Mouse (Mus musculus): ENCODE data around the gene Cers2. TPM values are rescaled to one million over a fixed set of nuclear protein-coding genes. Genes with fewer than 3 reads are reported as not detected.

Cers2 gene
- polyA plus RNA-seq, 1 experiment from 2014 or later, result 111 TPM

DNA sequence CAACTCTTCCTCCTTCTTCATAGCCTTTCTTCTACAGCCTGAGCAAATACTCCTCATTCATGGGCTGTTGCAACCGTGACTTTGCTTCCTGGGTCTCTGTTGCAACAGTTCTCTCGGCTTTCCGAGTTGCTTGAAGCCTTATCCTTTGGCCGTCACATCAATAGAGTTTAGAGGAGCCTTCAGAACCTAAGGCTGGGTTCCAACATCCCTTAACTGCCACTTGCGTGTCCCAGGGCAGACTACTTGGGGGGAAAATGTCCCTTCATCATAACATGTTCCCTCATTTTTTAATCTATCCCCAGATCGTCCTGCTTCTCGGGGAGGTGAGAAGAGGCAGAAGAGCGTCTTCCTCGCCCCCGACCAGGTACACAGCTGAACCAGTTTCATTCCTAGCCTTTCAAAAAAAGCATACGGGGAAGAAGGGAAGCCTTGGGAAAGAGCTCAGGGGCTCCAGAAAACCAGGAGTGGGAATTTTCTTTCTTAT is 32.2 kb upstream of the Cers2 start:
- H3K9me3 ChIP-seq, result no peaks in the 10 kb centered on the region
- H3K9ac ChIP-seq, result peak overlapping the region; percentile 76
- no peaks in the 10 kb centered on the region for H3K27me3 ChIP-seq
- peak overlapping the region; percentile 74 for H3K4me2 ChIP-seq
- peaks cover 19% of the 10 kb centered on the region for H3K4me1 ChIP-seq
- H3K27ac ChIP-seq, result peak overlapping the region; percentile 95
- no peak for ATAC-seq (ENCODE audit: low FRiP score)
- peaks cover 2% of the 10 kb centered on the region for H3K36me3 ChIP-seq (replicated peaks)
- H3K4me3 ChIP-seq (replicated peaks), result peak overlapping the region; percentile 70
- 1% methylated on average over 11 of the region's 11 CpGs for WGBS

DNA sequence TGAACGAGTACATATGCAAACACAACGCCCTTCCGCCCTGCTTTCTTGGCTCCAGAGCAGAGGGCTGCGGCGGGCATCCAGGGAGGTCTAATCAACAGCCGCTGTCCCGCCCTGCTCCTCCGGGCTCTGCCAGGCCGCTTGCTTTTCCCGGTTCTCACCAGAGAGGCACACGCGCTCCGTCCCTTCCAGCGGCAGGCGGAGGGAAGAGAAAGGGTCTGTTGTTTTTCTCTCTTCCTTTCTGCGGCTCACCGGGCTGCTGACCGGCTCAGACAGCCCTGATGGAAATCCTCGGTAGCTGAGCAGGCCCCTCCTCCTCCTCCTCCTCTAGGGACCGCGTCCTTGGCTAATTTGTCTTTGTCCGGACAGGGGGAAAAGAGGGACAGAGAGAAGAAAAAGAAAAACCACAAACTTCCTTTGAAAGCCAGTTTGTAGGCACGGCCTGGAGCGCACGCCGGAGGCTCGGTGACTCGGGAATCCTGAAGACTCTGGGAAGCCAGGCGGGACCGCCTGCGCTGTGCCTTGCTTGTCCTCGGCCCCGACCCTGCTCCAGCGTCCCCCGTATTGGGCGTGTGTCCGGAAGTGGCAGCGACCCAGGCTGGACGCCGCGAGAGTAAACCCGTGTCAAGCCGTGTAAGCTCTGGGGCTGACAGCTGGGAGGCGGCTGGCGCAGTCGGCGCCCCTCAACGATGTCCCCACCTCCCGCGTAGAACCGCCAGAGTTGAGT is 31.6 kb upstream of the Cers2 start:
- WGBS, result under 1% methylated on average over 48 of the region's 51 CpGs
- ATAC-seq (ENCODE audit: low FRiP score), result peak; percentile 69

DNA sequence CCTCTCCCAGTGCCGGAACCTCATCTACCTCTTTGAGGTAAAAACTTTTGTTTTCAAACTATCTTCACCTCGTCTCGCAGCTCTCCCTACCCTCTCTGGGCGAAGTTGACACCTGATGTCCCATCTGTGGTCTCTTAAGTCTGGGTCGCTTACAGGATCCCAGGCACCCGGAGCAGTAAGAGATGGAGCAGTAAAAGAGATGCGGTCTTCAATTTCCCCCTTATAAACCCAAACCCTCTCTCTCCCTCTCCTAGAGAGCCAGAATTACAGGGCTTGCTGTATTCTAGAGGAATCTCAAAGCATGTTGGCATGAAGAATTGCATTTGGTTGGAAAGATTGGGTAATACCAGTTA is 31.0 kb upstream of the Cers2 start:
- ATAC-seq (ENCODE audit: low FRiP score), result no peak
- peak overlapping the region; percentile 95 for H3K27ac ChIP-seq
- H3K36me3 ChIP-seq (replicated peaks), result peaks cover 13% of the 10 kb centered on the region
- peak overlapping the region; percentile 70 for H3K4me3 ChIP-seq (replicated peaks)
- no peaks in the 10 kb centered on the region for H3K9me3 ChIP-seq
- H3K27me3 ChIP-seq, result no peaks in the 10 kb centered on the region
- peak overlapping the region; percentile 74 for H3K4me2 ChIP-seq
- peaks cover 19% of the 10 kb centered on the region for H3K4me1 ChIP-seq
- WGBS, result 2% methylated on average over 7 of the region's 7 CpGs
- peak overlapping the region; percentile 76 for H3K9ac ChIP-seq

More for the DNA sequence above, 31.6 kb upstream of the Cers2 start:
- Histone ChIP-seq H3K9ac (peak overlapping the region; percentile 76), H3K36me3 (replicated peaks) (peaks cover 8% of the 10 kb centered on the region), H3K4me3 (replicated peaks) (peak overlapping the region; percentile 70), H3K27me3 (no peaks in the 10 kb centered on the region), H3K4me1 (peaks cover 19% of the 10 kb centered on the region), H3K9me3 (no peaks in the 10 kb centered on the region), H3K4me2 (peak overlapping the region; percentile 74), H3K27ac (peak overlapping the region; percentile 95)

DNA sequence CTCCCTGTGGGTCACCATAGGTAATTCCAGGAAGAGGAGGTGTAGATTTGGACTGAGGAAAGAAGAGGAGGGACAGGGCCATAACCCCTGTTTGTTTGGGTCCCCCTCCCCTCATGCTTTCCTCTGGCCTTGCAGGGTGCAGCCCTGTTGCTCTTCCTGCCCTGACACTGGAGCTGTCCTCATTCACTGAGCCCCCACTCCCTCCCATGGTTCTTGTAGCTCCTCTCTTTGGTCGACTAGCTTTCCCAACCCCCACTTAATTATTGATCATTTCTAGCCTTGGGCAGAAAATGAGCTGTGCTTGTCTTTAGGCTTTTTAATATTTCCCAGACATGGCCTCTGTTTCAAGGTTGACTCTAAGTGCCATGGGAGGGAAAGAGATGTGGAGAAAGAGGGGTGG is 30.5 kb upstream of the Cers2 start:
- no peaks in the 10 kb centered on the region for H3K9me3 ChIP-seq
- H3K36me3 ChIP-seq (replicated peaks), result peaks cover 15% of the 10 kb centered on the region
- H3K4me3 ChIP-seq (replicated peaks), result peak overlapping the region; percentile 70
- peaks cover 19% of the 10 kb centered on the region for H3K4me1 ChIP-seq
- peak overlapping the region; percentile 74 for H3K4me2 ChIP-seq
- ATAC-seq (ENCODE audit: low FRiP score), result no peak
- H3K27ac ChIP-seq, result 0 out of 2 replicates have a peak overlapping the region, but pooled peaks have one; percentile 95
- H3K9ac ChIP-seq, result peak overlapping the region; percentile 76
- no peaks in the 10 kb centered on the region for H3K27me3 ChIP-seq
- WGBS, result 36% methylated on average over 1 of the region's 1 CpGs

DNA sequence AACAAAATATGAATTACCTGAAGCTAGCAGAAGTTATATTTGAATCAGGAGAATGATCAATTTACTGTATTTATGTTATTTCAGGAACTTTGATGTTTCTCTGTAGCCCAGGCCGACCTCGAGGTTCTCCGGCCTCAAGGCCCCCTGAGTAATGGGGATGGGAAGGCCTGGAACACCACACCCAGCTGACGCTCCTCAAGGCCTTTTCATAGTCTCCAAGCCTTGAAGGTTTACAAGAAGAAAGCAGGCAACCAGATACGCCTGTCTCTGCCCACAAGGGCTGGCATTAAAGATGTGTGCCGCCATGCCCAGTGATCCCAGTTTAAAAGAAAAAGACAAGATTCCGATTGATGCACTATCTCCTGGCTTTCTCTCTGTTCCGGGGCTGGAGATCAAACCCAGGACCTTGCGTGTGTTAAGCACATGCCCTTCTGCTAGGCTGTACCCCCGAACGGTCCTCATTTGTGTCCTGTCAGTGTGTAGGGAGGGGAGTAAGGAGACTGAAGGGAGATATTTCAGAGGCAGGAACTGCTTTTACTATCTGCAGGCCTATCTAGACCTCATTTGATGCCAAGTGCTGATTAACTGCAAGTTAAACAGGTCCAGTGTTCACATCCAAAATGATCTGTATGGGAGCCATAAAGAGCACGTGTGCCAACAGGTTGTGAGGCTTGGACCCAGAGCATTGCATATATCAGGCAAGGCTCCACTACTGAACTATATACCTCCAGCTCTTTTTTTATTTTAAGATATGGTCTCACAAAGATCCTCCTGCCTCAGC is 29.9 kb upstream of the Cers2 start:
- peaks cover 20% of the 10 kb centered on the region for H3K36me3 ChIP-seq (replicated peaks)
- no peak overlapping the region for H3K4me3 ChIP-seq (replicated peaks)
- peaks cover 19% of the 10 kb centered on the region for H3K4me1 ChIP-seq
- no peaks in the 10 kb centered on the region for H3K27me3 ChIP-seq
- WGBS, result 94% methylated on average over 12 of the region's 12 CpGs
- H3K9me3 ChIP-seq, result no peaks in the 10 kb centered on the region
- peak overlapping the region; percentile 74 for H3K4me2 ChIP-seq
- no peak for ATAC-seq (ENCODE audit: low FRiP score)
- no peak overlapping the region for H3K27ac ChIP-seq
- H3K9ac ChIP-seq, result no peak overlapping the region; the same call in 1 of the 2 replicates

- Histone ChIP-seq H3K9ac (no peak overlapping the region), H3K36me3 (replicated peaks) (peaks cover 23% of the 10 kb centered on the region), H3K4me3 (replicated peaks) (no peak overlapping the region), H3K4me1 (peaks cover 19% of the 10 kb centered on the region), H3K27ac (no peak overlapping the region), H3K4me2 (no peak overlapping the region), H3K9me3 (no peaks in the 10 kb centered on the region), H3K27me3 (no peaks in the 10 kb centered on the region)
- WGBS, result 90% methylated on average over 5 of the region's 5 CpGs
- ATAC-seq (ENCODE audit: low FRiP score), result no peak
These were observed 29.2 kb upstream of the Cers2 start for GRCm38 (mm10) chr3:95285390-95285789.

- no peak for ATAC-seq (ENCODE audit: low FRiP score)
- H3K27me3 ChIP-seq, result no peaks in the 10 kb centered on the region
- WGBS, result 74% methylated on average over 5 of the region's 5 CpGs
- no peak overlapping the region for H3K4me2 ChIP-seq
- H3K36me3 ChIP-seq (replicated peaks), result peaks cover 30% of the 10 kb centered on the region
- H3K9ac ChIP-seq, result no peak overlapping the region
- peaks cover 15% of the 10 kb centered on the region for H3K4me1 ChIP-seq
- H3K4me3 ChIP-seq (replicated peaks), result no peak overlapping the region
- no peak overlapping the region for H3K27ac ChIP-seq
- no peaks in the 10 kb centered on the region for H3K9me3 ChIP-seq
These were observed 28.6 kb upstream of the Cers2 start for GRCm38 (mm10) chr3:95286011-95286410.

DNA sequence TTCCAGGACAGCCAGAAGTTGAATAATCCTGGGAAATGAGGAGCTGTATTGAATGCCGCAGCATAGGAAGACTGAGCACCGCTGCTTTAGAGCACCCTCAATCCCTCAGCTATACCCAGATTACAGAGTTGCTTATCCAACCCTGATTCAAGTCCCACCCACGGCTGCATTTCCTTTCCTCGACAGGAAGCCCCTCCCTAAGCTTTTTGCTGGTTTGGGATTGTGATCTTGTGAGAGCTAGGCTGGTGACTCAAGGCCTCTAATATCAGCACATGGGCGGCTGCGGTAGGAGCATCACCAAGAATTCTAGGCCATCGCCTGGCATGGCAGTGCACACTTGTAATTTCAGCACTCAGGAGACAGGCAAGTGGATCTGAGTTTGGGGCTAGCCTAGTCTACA is 28.1 kb upstream of the Cers2 start:
- H3K27ac ChIP-seq, result no peak overlapping the region
- ATAC-seq (ENCODE audit: low FRiP score), result no peak
- H3K36me3 ChIP-seq (replicated peaks), result peaks cover 34% of the 10 kb centered on the region
- 84% methylated on average over 7 of the region's 7 CpGs for WGBS
- no peak overlapping the region for H3K4me2 ChIP-seq
- no peaks in the 10 kb centered on the region for H3K9me3 ChIP-seq
- H3K9ac ChIP-seq, result no peak overlapping the region
- H3K4me3 ChIP-seq (replicated peaks), result no peak overlapping the region
- no peaks in the 10 kb centered on the region for H3K27me3 ChIP-seq
- peaks cover 15% of the 10 kb centered on the region for H3K4me1 ChIP-seq

DNA sequence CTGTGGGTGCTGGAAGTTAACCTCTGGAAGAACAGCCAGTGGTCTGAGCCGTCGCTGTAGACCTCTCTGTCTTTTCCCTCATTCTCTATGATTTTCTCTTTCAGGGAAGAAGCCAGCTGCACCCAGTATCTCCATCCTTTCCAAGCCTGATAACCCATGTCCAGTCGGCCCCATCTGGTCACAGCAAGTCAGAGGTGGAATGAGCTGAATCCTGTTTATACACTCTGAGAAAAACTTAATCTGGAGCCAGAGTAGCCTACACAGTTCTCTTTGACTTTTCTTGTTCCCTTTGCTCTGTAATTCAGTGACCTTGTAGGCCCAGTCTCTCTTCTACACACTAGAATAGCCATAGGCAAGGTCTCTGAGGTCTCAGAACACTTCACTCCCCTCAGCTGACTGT is 27.1 kb upstream of the Cers2 start:
- H3K4me1 ChIP-seq, result peaks cover 10% of the 10 kb centered on the region
- H3K27me3 ChIP-seq, result no peaks in the 10 kb centered on the region
- H3K4me3 ChIP-seq (replicated peaks), result no peak overlapping the region
- no peaks in the 10 kb centered on the region for H3K9me3 ChIP-seq
- WGBS, result 95% methylated on average over 3 of the region's 3 CpGs
- peaks cover 43% of the 10 kb centered on the region for H3K36me3 ChIP-seq (replicated peaks)
- no peak for ATAC-seq (ENCODE audit: low FRiP score)
- H3K27ac ChIP-seq, result no peak overlapping the region
- no peak overlapping the region for H3K9ac ChIP-seq
- no peak overlapping the region for H3K4me2 ChIP-seq

DNA sequence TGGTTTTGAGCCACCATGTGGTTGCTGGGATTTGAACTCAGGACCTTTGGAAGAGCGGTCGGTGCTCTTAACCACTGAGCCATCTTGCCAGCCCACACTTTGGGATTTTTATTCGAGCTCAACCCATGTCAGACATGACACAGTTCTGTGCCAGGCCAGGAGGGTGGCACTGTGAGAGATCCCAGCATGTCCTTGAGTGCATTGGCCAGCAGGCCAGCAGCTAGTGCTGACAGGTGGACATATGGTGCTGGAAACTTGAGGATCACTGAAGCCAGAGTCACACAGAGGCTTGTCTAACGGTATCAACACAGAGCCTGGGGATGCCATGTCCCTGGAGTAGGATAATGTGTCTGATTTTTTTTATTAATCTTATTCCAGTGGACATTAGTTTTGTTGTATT is 25.2 kb upstream of the Cers2 start:
- H3K9ac ChIP-seq, result no peak overlapping the region
- no peak overlapping the region for H3K27ac ChIP-seq
- H3K36me3 ChIP-seq (replicated peaks), result peaks cover 61% of the 10 kb centered on the region
- WGBS, result 94% methylated on average over 4 of the region's 4 CpGs
- no peak overlapping the region for H3K4me2 ChIP-seq
- no peaks in the 10 kb centered on the region for H3K4me1 ChIP-seq
- no peak overlapping the region for H3K4me3 ChIP-seq (replicated peaks)
- H3K27me3 ChIP-seq, result no peaks in the 10 kb centered on the region
- no peaks in the 10 kb centered on the region for H3K9me3 ChIP-seq
- no peak for ATAC-seq (ENCODE audit: low FRiP score)

DNA sequence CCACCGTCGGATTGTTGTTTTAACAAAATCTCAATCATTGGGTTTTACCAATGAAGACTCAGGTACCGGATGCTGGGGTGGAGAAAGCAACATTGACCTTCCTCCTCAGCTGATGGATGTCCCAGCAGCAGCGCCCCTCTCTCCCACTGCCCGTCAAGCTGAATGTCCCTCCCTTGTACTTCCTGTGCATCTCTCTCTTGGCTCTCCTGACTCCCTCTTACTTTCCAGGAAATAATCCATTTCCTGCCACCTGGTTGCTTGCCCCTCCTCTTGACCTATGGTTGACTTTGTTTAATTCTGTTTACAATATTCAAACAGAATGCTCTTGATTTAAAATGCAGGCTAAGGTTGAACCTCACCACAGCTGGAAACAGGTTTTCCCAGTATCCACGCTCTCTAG is 24.4 kb upstream of the Cers2 start:
- H3K36me3 ChIP-seq (replicated peaks), result peaks cover 68% of the 10 kb centered on the region
- no peak overlapping the region for H3K9ac ChIP-seq
- H3K4me3 ChIP-seq (replicated peaks), result no peak overlapping the region
- H3K27me3 ChIP-seq, result no peaks in the 10 kb centered on the region
- no peaks in the 10 kb centered on the region for H3K4me1 ChIP-seq
- H3K4me2 ChIP-seq, result no peak overlapping the region
- no peaks in the 10 kb centered on the region for H3K9me3 ChIP-seq
- no peak for ATAC-seq (ENCODE audit: low FRiP score)
- 85% methylated on average over 6 of the region's 6 CpGs for WGBS
- H3K27ac ChIP-seq, result no peak overlapping the region

GRCm38 (mm10) chr3:95291041-95291440 is 23.6 kb upstream of the Cers2 start:
- WGBS, result 82% methylated on average over 4 of the region's 4 CpGs
- H3K4me3 ChIP-seq (replicated peaks), result no peak overlapping the region
- no peak overlapping the region for H3K9ac ChIP-seq
- H3K4me2 ChIP-seq, result no peak overlapping the region
- peaks cover 75% of the 10 kb centered on the region for H3K36me3 ChIP-seq (replicated peaks)
- no peaks in the 10 kb centered on the region for H3K9me3 ChIP-seq
- H3K27ac ChIP-seq, result no peak overlapping the region
- H3K27me3 ChIP-seq, result no peaks in the 10 kb centered on the region
- H3K4me1 ChIP-seq, result no peaks in the 10 kb centered on the region
- ATAC-seq (ENCODE audit: low FRiP score), result no peak

Measured in forebrain, embryonic 12.5 days (tissue).